Mouse (Mus musculus) cerebellum, postnatal 25 days (tissue): ENCODE measurements around the gene Tspan31.
A peak's percentile ranks its signal among the peaks of the same experiment; 100 is the strongest.

Experiments used
- DNase-seq, 2 experiments: peaks; one replicate each; pipeline ENCODE4 v3.0.0; 2021; ENCODE audit warnings: mixed read lengths in 2 of 2

The Tspan31 gene

GRCm38 (mm10) chr10:127041774-127042338 lies 28.2 kb downstream of the Tspan31 start:
- peak; percentile 94 to 95 for DNase-seq

- peak in 1 of 2 experiments; percentile 72 for DNase-seq
These were observed 28.7 kb downstream of the Tspan31 start, which contains the start of the genes Mettl1 and Eef1akmt3 for GRCm38 (mm10) chr10:127041274-127041766. Gene Mettl1 (plus strand): TSS chr10:127041414. Gene Eef1akmt3 (minus strand): TSS chr10:127041513.

- peak; percentile 41 to 59 for DNase-seq
These were observed 29.4 kb downstream of the Tspan31 start for GRCm38 (mm10) chr10:127040569-127041214.

- no peak for DNase-seq
These were observed 32.4 kb downstream of the Tspan31 start for GRCm38 (mm10) chr10:127037641-127038040.

GRCm38 (mm10) chr10:127036273-127036672 lies 33.8 kb downstream of the Tspan31 start:
- no peak for DNase-seq

GRCm38 (mm10) chr10:127033301-127033741 lies 36.7 kb downstream of the Tspan31 start:
- no peak for DNase-seq

- peak; percentile 96 to 98 for DNase-seq
These were observed 39.4 kb downstream of the Tspan31 start, which contains the start of gene Tsfm for GRCm38 (mm10) chr10:127030336-127031296. Gene Tsfm (minus strand): TSS chr10:127030840.

GRCm38 (mm10) chr10:127018422-127018821 lies 51.6 kb downstream of the Tspan31 start:
- DNase-seq: no peak
